Mouse (Mus musculus) heart, postnatal 0 days (tissue): Measurements from ENCODE around the gene Kdm7a.

ENCODE experiments used
- CTCF ChIP-seq: IDR thresholded peaks from 2 replicates; pipeline ENCODE4 v1.5.1; 2016; ENCODE audit warnings: antibody characterized with exemption, control low read depth, low read depth
- EP300 ChIP-seq: IDR thresholded peaks from 2 replicates; pipeline ENCODE4 v1.6.1; 2016; ENCODE audit warnings: antibody characterized with exemption, low read depth

DNA sequence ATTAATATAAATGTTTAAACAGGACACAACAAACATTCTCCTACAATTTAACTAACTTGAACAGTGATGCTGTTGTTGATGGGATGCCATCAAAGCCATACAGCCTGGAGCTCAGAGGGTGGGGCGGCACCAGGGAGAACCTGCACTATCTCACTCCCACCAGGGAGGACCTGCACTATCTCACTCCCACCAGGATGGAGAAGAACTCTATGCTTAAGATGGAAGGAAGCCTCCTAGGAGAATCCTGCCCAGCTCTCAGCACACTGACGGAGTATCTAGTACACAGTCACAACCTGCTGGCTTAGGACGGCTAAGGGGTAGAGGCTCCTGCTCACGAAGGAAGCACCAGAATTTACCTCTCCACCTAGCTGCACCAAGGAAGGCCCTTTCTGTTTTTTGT is 3.4 kb downstream of the Kdm7a start:
- TF ChIP-seq CTCF (no peak), EP300 (no peak)
